Mouse (Mus musculus) embryo, embryonic 11.5 days (tissue): ENCODE data around the gene Tuba1b.
"Not testable (repeated sequence)": the region's sequence is repeated elsewhere in the genome, so short reads cannot be mapped to it uniquely, and the experiment has no call there.

Source experiments
- DNase-seq: peaks from one replicate; pipeline ENCODE4 v3.0.0-alpha.2; 2012; ENCODE audit warnings: low read depth, low spot score

The Tuba1b gene

DNA sequence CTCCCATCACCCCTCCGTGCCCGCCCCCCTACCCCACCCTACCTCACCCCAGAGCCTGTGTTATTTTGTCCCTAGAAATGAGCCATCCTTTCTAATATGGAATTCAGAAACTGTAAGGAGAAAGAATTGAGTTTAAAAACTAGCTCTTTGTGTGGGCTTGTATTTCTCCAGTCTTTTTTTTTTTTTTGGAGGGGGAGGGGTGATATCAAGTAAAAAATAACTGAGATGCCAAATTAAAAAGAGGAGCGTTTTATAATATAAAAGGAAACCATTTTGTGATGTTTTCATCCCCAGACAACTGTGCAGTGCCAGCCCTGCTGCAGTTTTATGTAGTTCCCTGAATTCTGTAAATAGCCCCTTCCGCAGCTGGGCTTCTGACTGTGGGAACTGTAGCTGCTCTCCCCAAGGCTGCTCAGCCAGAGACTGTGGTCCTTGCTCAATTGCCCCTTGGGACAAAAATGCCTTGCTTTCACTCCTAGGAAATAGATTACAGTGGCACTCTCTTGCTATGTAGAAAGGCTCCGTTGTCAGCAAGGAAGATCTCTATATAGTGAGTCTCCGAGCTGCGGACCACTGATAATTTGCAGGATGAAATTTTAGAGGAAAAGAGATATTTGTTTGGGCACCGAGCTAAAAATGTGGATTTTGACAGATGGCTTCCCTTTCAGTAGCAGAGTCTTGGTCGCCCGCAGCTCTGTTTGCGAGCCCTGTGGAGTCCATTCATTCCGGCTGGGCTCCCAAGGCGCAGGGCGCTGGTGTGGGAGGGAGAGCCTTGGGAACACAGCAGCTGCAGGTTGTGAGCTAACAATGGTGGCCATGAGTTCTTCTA is 20.3 kb upstream of the Tuba1b start:
- DNase-seq, result no peak

DNA sequence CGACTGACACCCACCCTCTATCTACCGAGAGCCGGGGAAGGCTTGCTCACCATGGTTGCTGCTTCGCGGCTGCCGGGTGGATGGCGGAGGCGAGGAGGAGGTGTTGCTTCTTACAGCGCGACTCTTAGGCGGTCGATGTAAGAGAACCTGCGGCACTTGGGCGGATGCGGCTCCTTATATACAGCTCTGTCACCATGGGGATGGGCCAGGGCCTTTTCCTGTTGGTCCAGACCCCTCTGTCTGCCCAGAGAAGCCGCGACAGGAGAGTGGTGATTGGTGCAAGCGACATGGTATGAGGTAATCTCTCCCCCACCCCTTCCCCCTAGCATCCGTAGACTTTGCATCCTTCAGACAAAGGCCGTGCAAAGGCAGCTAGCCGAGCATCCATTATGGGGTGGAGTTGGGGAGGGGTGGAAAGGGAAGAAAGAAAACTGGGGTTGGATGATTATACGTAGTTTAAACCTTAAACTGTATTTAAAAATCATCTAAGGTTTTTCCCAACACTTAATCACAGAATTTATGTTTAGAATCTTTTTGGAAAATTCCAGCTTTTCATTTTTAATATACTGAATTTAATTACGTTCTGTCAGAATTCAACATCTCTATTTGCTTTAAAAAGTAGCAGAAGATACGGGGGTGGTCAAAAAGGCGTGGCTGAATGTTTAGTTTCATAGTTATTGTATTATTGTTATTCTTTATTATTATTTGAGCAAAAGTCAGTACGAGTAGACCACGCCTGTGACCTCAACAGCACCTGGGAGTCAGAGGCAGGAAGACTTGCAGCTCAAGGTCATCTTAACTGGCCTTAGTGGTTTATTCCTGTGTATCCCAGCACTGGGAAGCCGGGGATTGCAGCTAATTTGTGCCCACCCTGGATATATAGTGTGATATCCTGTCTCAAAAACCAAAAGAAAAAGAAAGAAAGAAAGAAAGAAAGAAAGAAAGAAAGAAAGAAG is 19.3 kb upstream of the Tuba1b start, which contains the start of the genes Gm49450 and Tuba1a:
Gene Gm49450, minus strand, starts transcription at position 151 of the 956 bp plus-strand sequence.
Gene Tuba1a, minus strand, starts transcription at position 303 of the 956 bp plus-strand sequence.
- peak; percentile 94 for DNase-seq

DNA sequence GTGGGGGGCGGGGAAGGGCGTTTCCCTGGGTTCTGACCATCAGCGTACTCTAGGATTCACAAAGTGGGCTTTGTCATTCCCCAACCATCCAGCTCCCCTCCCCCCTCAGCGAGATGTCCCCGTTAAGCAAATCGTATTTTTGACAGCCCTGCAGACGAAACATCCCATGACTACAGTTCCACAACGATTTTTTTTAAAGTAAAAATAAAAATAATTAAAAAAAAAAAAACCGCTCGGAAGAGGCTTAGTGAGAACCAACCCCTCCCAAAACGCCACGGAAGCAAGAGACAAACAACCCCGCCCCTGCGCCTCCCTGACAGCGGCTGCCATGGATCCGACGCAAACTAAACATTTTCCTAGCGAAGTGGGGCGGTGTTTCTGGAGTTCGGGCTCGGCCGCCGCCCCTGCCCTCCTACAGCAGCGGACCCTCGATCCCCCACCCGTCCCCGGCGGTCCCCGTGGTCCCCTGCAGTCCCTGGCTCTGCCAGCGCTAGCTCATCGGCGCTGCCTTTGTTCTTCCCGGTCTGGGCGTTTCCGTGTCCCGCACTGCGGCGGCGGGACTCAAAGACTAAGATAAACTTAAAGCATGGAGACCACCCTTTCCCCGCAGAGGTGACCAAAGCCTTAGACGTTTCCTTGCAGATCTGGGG is 18.5 kb upstream of the Tuba1b start:
- no peak for DNase-seq

DNA sequence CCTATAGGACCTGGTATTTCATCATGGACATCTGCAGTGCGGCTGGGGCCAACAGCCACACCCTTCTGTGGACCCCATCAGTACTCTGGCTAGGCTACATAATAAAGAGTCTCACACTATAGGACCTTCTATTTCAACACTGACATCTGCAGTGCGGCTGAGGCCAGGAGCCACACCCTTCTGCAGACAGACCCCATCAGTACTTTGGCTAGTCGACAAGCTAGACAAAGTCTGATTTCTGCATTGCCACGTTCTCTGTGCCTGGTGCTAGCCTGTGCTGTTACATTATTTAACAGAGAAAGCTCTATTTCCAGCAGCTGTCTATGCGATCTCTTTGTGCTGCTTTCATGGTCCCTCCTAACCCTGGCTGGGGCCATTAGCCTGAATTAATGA is 17.7 kb upstream of the Tuba1b start:
- DNase-seq, result no peak

DNA sequence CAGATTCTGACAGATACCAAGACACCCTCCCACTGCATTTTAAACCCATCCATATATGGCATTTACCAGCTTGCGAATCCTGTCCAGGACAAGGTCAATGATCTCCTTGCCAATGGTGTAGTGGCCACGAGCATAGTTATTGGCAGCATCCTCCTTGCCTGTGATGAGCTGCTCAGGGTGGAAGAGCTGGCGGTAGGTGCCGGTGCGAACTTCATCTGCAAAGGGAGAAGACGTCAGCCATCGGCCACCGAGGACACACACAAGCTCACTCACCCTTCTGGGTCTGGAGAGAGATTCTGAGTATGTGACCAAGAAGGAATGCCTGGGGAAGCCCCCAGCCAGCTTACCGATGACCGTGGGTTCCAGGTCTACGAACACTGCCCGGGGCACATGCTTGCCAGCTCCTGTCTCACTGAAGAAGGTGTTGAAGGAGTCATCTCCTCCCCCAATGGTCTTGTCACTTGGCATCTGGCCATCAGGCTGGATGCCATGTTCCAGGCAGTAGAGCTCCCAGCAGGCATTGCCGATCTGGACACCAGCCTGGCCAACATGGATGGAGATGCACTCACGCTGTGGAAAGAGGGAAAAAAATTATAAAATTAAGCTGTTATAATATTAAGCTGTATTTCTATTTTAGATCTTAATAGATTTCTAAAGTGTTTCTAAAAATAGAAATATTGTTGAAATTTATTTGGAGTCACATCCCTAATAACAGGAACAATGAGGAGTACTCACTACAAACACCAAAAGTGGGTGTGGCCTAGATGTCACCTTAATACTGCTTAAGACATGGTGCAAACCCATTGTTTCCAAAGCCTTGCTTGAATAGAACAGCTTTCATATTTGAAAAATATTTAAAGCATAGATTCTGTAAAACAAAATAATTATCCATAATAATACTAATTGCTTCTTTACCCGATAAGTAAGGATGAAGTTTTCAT is 17.0 kb upstream of the Tuba1b start:
- not testable (repeated sequence) for DNase-seq

DNA sequence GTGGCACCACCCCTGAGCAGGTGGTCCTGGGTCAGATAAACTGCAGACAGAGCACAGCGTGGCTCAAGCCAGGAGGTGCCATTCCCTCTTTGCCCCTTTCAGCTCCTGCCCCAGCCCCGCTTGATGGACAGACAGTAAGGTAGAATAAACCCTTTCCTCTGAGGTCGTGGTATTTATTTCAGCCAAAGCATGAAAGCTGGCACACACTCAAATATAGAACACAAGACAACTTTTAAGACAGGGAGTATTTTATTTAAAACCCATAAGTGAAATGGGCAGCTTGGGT is 15.2 kb upstream of the Tuba1b start:
- DNase-seq, result no peak

DNA sequence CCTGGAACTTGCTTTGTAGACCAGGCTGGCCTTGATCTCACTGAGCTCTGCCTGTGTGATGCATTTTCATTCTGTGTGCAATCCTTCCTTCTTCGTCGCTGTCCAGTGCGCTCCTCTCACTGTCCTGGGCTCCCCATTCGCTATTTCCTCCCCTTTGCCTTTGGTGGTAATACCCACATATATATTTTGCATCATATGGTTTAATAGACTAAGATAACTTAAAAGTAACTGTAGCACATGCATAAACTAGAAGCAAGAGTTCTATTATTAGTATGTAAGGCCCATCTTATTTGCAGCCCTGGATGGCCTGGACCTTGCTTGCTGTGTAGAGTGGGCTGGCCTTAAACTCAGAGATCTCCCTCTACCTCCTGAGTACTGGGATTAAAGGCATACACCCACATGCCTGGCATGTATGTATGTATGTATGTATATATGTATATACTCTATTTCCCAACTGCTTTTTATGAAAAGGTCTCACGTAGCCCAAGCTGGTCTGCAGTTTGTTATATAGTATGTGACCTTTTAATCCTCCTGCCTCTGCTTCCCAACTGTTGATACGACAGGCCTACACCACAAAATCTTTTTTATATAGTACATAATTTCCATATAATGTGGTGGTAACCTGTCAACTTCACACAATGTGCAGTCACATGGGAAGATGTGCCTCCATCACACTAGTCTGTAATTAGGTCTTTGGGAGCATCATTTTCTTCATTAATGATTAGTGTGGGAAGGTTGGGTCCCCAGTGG is 14.7 kb upstream of the Tuba1b start:
- no peak for DNase-seq

DNA sequence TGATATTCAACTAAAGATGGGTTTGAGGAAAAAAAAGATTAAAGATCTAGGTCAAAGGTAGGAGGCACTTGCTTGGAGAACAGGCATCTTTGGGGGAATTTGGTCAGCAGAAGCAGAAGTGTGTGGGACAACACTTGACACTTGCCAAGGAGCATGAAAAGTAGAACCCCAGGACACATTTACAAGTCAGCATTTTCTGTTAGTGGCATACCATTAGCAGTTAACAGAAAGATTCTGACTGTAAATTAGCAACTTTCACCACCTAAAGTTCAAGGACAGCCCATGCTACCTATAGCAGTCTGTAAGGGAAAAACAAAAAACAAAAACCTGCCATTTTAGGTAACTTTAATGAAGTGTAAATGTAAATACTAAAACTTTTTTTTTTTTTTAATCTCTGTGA is 14.0 kb upstream of the Tuba1b start:
- no peak for DNase-seq

DNA sequence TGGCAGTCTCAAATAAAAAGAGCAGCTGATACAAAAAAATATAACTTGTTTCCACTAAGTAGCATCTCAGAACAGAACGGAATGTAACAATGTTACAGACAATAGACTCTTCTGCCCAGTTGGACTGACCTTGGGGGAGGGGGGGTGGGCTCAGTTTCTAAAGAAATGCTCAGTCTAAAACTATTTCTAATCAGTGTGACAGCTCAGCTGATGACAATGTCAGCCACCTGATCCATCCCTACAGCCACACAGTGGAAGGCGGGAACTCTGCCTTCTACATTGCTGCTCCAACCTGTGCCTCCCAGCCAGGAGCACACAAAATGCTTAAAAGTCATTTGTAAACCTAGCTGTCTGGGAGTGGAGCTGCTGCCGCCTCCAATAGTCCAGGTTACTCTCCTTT is 13.5 kb upstream of the Tuba1b start:
- DNase-seq, result no peak

DNA sequence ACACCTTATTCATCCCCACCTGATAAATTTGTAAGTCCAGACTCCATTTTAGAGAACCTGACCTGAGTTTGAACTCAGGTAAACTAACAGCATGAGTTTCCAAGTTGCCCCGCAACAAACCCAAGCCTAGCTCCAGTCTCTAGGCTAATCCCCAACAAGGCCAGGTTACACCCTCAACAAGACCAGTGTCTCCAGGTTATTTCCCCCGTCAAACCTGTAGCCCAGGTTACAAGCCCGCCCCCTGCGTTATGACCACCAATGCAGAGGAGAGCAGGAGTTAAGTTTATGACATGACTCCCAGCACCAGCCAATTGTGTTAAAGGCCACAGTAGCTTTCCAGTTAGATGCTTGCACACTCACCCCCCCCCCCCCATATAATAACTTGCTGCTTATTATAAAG is 8.8 kb upstream of the Tuba1b start:
- no peak for DNase-seq

DNA sequence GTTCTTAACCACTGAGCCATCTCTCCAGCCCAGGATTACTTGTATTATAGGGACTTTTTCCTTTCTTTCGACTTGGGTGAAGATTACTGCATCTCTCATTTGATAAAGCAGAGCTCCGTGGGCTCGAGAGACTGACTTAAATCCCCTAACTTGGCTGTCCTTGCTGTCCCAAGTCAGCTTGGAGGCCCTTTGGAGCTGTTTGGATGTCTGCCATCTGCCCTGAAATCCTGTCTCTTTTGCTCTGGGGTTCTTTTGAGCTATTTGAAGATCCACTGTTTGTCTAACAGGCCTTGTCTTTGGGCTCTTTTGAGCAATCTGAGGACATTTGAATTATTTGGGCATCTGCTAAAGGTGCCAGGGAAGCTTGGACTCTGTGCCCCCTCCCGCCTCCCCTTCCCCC is 7.7 kb upstream of the Tuba1b start:
- no peak for DNase-seq

DNA sequence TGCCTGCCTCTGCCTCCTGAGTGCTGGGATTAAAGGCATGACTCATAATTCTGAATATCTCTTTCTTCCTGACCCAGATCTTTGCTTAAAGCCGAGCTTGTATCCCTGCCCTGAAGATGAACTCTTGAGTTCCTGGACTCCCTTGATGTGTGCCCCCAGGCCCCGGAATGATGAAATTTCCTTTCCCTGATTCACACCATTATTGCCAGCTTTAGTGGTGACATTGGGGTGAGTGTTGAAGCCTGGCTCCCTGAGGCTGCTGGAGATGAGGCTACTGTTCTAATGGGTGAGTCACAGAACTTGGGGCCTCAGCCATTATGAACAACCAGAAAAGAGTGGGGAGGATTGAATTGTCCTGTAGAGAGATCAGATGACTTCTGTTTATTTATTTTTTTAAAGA is 7.2 kb upstream of the Tuba1b start:
- DNase-seq, result no peak

DNA sequence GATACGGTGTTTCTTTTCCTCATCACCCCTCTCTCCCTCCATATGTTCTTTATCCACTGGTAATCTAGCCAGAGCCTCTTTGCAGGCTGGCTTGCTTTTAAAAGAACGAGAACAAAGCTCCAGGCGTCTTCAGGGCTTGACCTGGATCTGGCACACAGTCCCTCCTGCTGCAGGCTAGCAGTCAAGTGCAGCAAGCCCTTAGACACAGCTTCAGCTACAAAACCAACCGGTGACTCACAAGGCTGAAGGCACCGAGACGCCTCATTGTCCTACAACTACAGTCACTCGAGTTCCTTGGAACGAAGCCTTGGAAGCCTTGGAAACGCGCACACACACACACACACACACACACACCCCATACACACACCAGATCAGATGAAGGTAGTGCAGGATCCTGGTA is 6.5 kb upstream of the Tuba1b start:
- DNase-seq, result no peak

DNA sequence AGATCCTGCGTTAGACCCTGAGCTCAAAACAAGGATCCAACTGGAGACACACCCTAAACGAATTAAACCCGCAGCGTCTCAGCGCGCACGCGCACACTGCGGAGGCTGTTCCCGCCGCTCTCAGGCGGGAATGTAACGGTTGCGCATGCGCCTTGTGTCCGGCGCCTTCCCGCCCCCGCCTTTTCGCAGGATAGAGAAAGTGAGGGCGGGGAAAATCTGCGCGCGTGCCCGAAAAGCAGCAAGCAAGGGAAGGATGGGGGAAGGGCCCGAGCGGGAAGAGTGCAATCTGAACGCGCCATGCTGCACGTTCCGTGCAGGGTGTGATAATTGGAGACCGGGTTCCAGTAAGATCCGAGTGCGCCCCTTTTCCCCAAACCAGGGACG is 540 bp downstream of the Tuba1b start:
- peak; percentile 98 for DNase-seq

DNA sequence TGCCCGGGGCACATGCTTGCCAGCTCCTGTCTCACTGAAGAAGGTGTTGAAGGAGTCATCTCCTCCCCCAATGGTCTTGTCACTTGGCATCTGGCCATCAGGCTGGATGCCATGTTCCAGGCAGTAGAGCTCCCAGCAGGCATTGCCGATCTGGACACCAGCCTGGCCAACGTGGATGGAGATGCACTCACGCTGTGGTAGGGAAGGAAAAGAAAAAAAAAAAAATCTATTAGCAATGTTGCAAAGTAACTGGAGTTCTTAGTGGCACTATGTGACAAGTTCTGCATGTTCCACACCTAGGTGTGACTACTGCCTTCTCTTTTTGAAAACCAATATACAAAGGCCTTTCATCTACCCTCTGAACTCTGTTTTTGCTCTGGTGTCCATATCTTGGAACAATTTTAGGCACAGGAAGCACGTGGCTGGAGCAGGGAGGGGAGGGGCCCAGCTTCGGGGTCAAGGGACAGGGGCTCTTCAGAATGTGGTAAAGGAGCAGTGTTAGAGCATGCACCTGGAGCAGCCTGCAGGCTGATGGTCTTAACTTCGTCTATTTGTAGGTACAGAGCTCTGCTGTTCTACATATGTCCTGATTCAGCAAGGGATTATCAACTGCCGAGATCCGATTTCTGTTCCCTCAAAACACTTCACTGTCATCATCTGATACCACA is 1.2 kb downstream of the Tuba1b start:
- DNase-seq, result not testable (repeated sequence)

DNA sequence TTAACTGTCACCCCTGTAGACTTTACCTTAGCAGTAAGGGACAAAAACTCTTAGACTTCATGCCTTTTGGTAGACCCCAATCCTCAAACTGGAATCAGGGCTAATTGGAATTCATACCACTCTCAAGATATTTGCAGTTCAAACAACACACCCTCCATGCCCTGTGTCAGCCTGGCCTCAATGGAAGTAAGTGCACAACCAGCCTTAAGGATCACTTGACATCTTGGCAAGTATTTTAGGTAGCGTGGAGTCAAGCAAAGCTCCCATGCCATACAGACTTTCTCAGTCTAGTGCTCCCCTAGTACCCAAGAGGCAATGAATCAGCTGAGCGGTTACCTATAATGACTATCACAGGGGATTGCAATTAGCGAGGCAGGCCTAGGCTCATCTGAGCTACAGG is 3.4 kb downstream of the Tuba1b start:
- no peak for DNase-seq

DNA sequence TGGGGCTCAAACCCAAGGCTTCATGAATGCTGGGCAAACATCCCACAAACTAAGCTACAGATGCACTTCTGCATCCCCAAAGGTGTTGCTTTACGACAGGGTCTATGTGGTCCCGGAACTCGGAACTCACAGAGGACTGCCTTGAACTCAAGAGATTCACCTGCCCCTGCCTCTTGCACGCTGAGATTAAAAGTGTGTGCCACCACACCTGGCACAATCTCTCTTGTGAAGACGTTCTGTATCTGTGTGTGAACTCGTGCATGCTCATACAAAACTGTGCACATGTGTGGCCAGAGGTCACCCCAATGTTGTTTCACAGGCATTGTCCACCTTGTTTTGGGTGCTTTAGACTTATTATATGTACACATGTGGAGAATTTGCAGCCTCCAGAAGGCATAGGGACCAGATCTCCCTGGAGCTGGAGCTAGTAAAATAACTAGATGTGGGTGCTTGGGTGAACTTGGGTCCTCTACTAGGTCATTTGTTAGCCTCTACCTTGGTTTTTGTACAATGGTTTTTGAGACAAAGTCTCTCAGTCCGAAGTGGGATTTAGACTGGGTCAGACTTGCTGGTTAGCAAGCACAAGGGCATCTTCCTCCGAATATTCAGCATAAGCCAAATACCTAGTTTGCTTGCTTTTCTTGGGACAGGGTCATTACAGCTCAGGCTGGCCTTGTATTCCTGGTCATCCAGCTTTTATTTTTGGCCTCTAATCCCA is 4.2 kb downstream of the Tuba1b start:
- no peak for DNase-seq

DNA sequence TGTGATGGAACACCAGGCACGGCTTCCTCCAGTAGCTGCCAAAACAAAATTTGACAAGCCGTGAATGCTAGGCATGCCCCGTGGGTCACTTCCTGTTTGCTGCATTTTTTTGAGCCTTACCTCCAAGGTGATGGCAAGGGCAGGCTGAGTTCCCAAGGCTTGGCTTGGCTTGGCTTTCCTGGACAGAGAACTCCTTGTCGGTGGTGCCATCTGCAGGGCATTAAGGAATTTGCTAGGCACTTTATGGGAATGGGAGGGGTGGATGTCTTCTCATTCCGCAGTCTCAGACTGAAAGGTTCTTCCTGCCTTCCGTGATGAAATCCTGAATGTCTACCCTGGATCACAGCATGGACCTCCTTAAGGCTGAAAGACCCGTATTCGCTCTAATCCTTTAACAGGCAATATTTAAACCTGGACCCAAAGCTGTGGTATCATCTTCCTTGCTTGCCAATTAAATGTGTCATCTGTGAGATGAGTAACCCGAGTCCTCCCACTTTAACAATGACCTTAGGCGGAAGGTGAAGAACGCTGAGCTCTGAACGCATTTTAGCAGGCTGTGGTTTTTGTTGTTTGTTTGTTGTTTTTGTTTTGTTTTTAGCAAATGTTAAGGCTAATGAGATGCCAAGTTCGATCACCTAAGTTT is 5.6 kb downstream of the Tuba1b start:
- DNase-seq, result peak; percentile 64

DNA sequence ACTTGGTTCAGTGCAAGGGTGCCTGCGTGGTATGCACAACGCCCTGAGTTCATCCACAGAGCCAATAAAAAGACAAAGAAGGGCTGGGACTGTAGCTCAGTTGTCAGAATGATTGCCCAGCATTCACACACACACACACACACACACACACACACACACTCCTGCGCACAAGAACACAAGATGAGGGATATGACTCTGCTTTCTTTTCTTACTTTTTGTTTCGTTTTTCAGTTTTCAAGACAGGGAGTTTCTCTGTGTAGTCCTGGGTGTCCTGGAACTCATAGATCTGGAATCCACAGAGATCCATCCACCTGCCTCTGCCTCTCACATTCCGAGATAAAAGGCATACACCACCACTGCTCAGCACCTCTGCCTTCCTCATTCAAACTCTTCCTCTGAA is 6.8 kb downstream of the Tuba1b start:
- no peak for DNase-seq
